In genomic region chr5:125132566-125133260, GRCm38 (mm10) we compare ENCODE assay signal across 14 mouse cellular contexts. TPM values are rescaled to one million over a fixed set of nuclear protein-coding genes. Genes with fewer than 3 reads are reported as not detected.
DNase-seq lines count a peak whose midpoint lies in the region; ATAC-seq and TF ChIP-seq lines count a peak whose summit lies in the region.
"Had no signal": no experiment of that assay in that cellular context is flagged by ENCODE, and none has a peak within 500 bp of the region (broad histone marks: within the 10 kb centered on the region; RNA-seq: fewer than 3 reads in every experiment).

No protein-coding gene starts in this region.

- H3K4me1 ChIP-seq in midbrain, embryonic 10.5 days = peaks cover 93% of the 10 kb centered on the region
- peaks cover 98% of the 10 kb centered on the region for H3K4me1 ChIP-seq in midbrain, embryonic 13.5 days (replicated peaks)
- H3K4me1 ChIP-seq in limb, embryonic 10.5 days = peaks cover 86% of the 10 kb centered on the region
- peaks cover 14% of the 10 kb centered on the region for H3K4me1 ChIP-seq in stomach, postnatal 0 days (replicated peaks; ENCODE audit: control insufficient read depth, insufficient read depth)

- no peak for TF ChIP-seq CTCF in gastrocnemius, adult 2 months (IDR thresholded peaks at IDR 0.05)
- TF ChIP-seq CTCF in stomach, postnatal 0 days (IDR thresholded peaks at IDR 0.05; ENCODE audit: low read depth) = no peak

- intact Hi-C loops in gastrocnemius, adult 2 months (cut with DNase I) = no loop called here
- intact Hi-C loops in gastrocnemius, postnatal 36 days (cut with DNase I) = no loop called here

- WGBS in midbrain, embryonic 10.5 days = 92% methylated on average over 13 of the region's 13 CpGs
- 94% methylated on average over 13 of the region's 13 CpGs for WGBS in midbrain, embryonic 13.5 days
- 92% methylated on average over 13 of the region's 13 CpGs for WGBS in limb, embryonic 10.5 days
- 90% methylated on average over 13 of the region's 13 CpGs for WGBS in stomach, postnatal 0 days

- no peak overlapping the region for H3K4me2 ChIP-seq in midbrain, embryonic 13.5 days (replicated peaks)
- H3K4me2 ChIP-seq in stomach, postnatal 0 days (replicated peaks; ENCODE audit: low read depth) = no peak overlapping the region

- H3K36me3 ChIP-seq in midbrain, embryonic 10.5 days = no peaks in the 10 kb centered on the region
- H3K36me3 ChIP-seq in midbrain, embryonic 13.5 days = no peaks in the 10 kb centered on the region
- no peaks in the 10 kb centered on the region; the same call in 1 of the 2 replicates for H3K36me3 ChIP-seq in limb, embryonic 10.5 days
- no peaks in the 10 kb centered on the region for H3K36me3 ChIP-seq in stomach, postnatal 0 days (ENCODE audit: control insufficient read depth, insufficient read depth, low read length)

- H3K4me3 ChIP-seq in gastrocnemius, adult 2 months = no peak overlapping the region
- no peak overlapping the region for H3K4me3 ChIP-seq in midbrain, embryonic 10.5 days
- no peak overlapping the region for H3K4me3 ChIP-seq in midbrain, embryonic 13.5 days (replicated peaks)
- no peak overlapping the region for H3K4me3 ChIP-seq in limb, embryonic 10.5 days
- no peak overlapping the region for H3K4me3 ChIP-seq in stomach, postnatal 0 days (ENCODE audit: low read depth, low read length)
- H3K4me3 ChIP-seq: left cerebral cortex, adult 2 months had no signal

- no peak for ATAC-seq in midbrain, embryonic 13.5 days
- ATAC-seq in stomach, postnatal 0 days (ENCODE audit: low FRiP score, low TSS enrichment) = no peak

- DNase-seq in gastrocnemius, adult 2 months = no peak
- DNase-seq in gastrocnemius, postnatal 36 days = no peak
- DNase-seq in midbrain, embryonic 10.5 days (ENCODE audit: low spot score) = no peak
- no peak for DNase-seq in limb, embryonic 10.5 days (ENCODE audit: low spot score)
- DNase-seq in stomach, postnatal 0 days (ENCODE audit: low spot score) = no peak
- DNase-seq in embryo, embryonic 11 days = no peak
- no peak for DNase-seq in thymus, postnatal 25 days
- DNase-seq: adrenal gland, postnatal 10 days; gastrocnemius, postnatal 25 days; kidney, adult 11 months; lung, adult 18-20 months; lung, postnatal 4 days had no signal

- no peaks in the 10 kb centered on the region for H3K27me3 ChIP-seq in midbrain, embryonic 10.5 days (ENCODE audit: low read depth, poor library complexity, severe bottlenecking)
- H3K27me3 ChIP-seq in midbrain, embryonic 13.5 days = no peaks in the 10 kb centered on the region
- no peaks in the 10 kb centered on the region for H3K27me3 ChIP-seq in limb, embryonic 10.5 days (ENCODE audit: low read depth, poor library complexity, severe bottlenecking)
- H3K27me3 ChIP-seq in stomach, postnatal 0 days (ENCODE audit: control insufficient read depth, insufficient read depth, low read length) = no peaks in the 10 kb centered on the region

- TF ChIP-seq EP300 in stomach, postnatal 0 days (optimal IDR thresholded peaks at IDR 0.05) = no peak

- H3K27ac ChIP-seq in gastrocnemius, adult 2 months = peak overlapping the region; percentile 28
- peak overlapping the region; percentile 95 for H3K27ac ChIP-seq in midbrain, embryonic 10.5 days (replicated peaks)
- H3K27ac ChIP-seq in midbrain, embryonic 13.5 days = no peak overlapping the region; the same call in 1 of the 2 replicates
- 0 out of 2 replicates have a peak overlapping the region, but pooled peaks have one; percentile 70 for H3K27ac ChIP-seq in limb, embryonic 10.5 days
- H3K27ac ChIP-seq in stomach, postnatal 0 days (replicated peaks) = no peak overlapping the region

- H3K9ac ChIP-seq in midbrain, embryonic 13.5 days (replicated peaks) = no peak overlapping the region; the same call in 1 of the 2 replicates
- 0 out of 2 replicates have a peak overlapping the region, but pooled peaks have one; percentile 27 for H3K9ac ChIP-seq in stomach, postnatal 0 days (ENCODE audit: low read length)

- no peaks in the 10 kb centered on the region for H3K9me3 ChIP-seq in midbrain, embryonic 10.5 days (replicated peaks)
- H3K9me3 ChIP-seq in midbrain, embryonic 13.5 days = no peaks in the 10 kb centered on the region
- H3K9me3 ChIP-seq in limb, embryonic 10.5 days (replicated peaks) = no peaks in the 10 kb centered on the region
- no peaks in the 10 kb centered on the region for H3K9me3 ChIP-seq in stomach, postnatal 0 days (ENCODE audit: control insufficient read depth, low read length)

RNA-seq across cellular contexts. Expression of gene Ncor2, which starts 46.3 kb away (rescaled TPM):
- total RNA-seq in gastrocnemius, adult 2 months (2021) = 100 to 1,000 TPM; 123 to 153 TPM
- 100 to 1,000 TPM; 102 to 112 TPM for total RNA-seq in gastrocnemius, postnatal 36 days (2021)
- polyA plus RNA-seq in midbrain, embryonic 10.5 days (2016; fragmentation: Nextera tagmentation; extraction: Ambion mirVana) = 16.2 and 19.1 TPM in 2 replicates
- 20.2 and 22.6 TPM in 2 replicates for polyA plus RNA-seq in midbrain, embryonic 13.5 days (2015; fragmentation: Nextera tagmentation; extraction: Ambion mirVana)
- polyA plus RNA-seq in limb, embryonic 10.5 days (2016; fragmentation: Nextera tagmentation; extraction: Ambion mirVana) = 22.4 and 26.8 TPM in 2 replicates
- polyA plus RNA-seq in stomach, postnatal 0 days (2015; fragmentation: Nextera tagmentation; extraction: Ambion mirVana) = 11.1 and 12.1 TPM in 2 replicates

Comparison
In these comparisons a context has a peak if more than half of its experiments do, and no peak if none do; other contexts are left out.
1. H3K27ac ChIP-seq: peak in gastrocnemius, adult 2 months (single experiment), midbrain, embryonic 10.5 days (single experiment) and limb, embryonic 10.5 days (single experiment); none in midbrain, embryonic 13.5 days (single experiment) and stomach, postnatal 0 days (single experiment).